Mouse (Mus musculus) brain, embryonic 14.5 days (tissue): ENCODE measurements around the gene Sidt2.
A peak's percentile ranks its signal among the peaks of the same experiment; 100 is the strongest.

ENCODE experiments used
- CTCF ChIP-seq: fragments of 200-500 bp; IDR thresholded peaks from 2 replicates; pipeline ENCODE4 v1.5.1; 2012; ENCODE audit warnings: inconsistent platforms, mild to moderate bottlenecking, moderate library complexity, borderline replicate concordance; ENCODE audit not compliant: insufficient read depth, insufficient read length; ENCODE audit errors: extremely low read depth
- POLR2A ChIP-seq: fragments of 200-500 bp; IDR thresholded peaks from 2 replicates; pipeline ENCODE4 v1.6.1; 2012; ENCODE audit warnings: mild to moderate bottlenecking, inconsistent platforms, borderline replicate concordance; ENCODE audit not compliant: poor library complexity, insufficient read depth, insufficient read length, severe bottlenecking; ENCODE audit errors: extremely low read depth

DNA sequence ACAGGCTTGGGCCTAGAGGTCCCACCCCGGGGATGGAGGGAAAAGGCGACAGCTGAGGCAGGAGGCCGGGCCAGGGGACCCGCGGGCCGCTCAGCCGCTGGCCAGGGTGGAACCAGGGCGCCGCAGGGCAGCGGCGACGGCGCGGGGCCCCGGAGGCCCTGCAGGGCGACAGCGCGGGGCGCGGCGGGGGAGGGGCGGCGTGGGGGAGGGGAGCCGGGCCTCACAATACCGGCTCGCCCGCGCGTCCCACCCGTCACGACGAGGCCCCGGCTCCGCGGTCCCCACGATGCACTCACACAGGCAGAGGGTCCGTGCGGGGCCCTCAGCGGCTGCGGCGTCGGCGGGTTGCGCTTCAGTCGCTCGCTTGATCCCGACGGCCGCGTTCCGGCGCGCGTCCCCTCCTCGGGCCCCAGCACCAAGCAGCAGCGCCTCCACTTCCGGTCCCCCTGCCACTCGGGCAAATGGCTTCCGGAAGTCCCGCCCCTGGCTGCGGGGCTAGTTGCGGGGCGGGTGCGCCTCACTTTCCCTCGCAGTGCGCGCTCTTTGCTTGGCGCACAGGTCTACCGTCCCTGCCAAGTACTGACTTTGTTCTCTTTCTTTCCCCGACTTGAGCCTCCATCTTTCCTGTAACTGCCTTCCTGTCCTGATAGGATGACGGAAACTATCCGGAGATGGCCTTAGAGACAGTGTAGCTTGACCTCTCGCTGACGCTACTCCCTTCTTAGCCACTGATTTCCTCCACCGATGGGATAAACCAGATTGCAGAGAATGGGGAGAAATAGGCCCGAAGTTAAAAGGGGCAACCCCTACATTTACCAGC lies 29.6 kb upstream of the Sidt2 start:
- TF ChIP-seq CTCF: no peak
- peak; percentile 87 for TF ChIP-seq POLR2A
